Mouse (Mus musculus) erythroblast, embryonic 14.5 days (primary cell): ENCODE results near the gene Ccdc28a.

Experiments
- GATA1 ChIP-seq: IDR thresholded peaks from 2 replicates; pipeline ENCODE4 v1.6.1; 2012; ENCODE audit warnings: low read length, inconsistent platforms, mixed read lengths
- TAL1 ChIP-seq: IDR thresholded peaks from 3 replicates; pipeline ENCODE4 v1.6.1; 2012; ENCODE audit warnings: low read length, inconsistent platforms, mixed read lengths

GRCm38 (mm10) chr10:18251345-18251744, 16.5 kb upstream of the Ccdc28a start:
- TF ChIP-seq TAL1 (no peak), GATA1 (no peak)
